Mouse (Mus musculus) embryonic facial prominence, embryonic 14.5 days (tissue): ENCODE measurements around the gene Fggy. TPM values are rescaled to one million over a fixed set of nuclear protein-coding genes. Genes with fewer than 3 reads are reported as not detected.

Source experiments
- ATAC-seq: fragments of 200-750 bp; cut with Nextera tagmentation; 2 replicates; pipeline ENCODE4 v1.8.0; 2017; ENCODE audit warnings: low read depth, moderate number of reproducible peaks, moderate TSS enrichment
- DNase-seq: peaks from one replicate; pipeline ENCODE4 v3.0.0-alpha.2; 2015; ENCODE audit warnings: low spot score
- H3K27ac ChIP-seq: fragments of 300-500 bp; sonication (generic); replicated peaks from 2 replicates; pipeline ENCODE4 v1.5.1; 2014; ENCODE audit warnings: low read depth, mild to moderate bottlenecking, low read length, moderate library complexity
- H3K27me3 ChIP-seq: fragments of 300-500 bp; sonication (generic); replicated peaks from 2 replicates; pipeline ENCODE4 v1.6.1; 2014; ENCODE audit warnings: low read length; ENCODE audit not compliant: control insufficient read depth, insufficient read depth
- H3K36me3 ChIP-seq: fragments of 300-500 bp; sonication (generic); 2 replicates; pipeline ENCODE4 v1.6.1; 2014; ENCODE audit warnings: low read length, mixed read lengths; ENCODE audit not compliant: control insufficient read depth, insufficient read depth
- H3K4me1 ChIP-seq: fragments of 300-500 bp; sonication (generic); 2 replicates; pipeline ENCODE4 v1.6.1; 2014; ENCODE audit warnings: antibody characterized with exemption, low read length; ENCODE audit not compliant: control insufficient read depth, insufficient read depth
- H3K4me2 ChIP-seq: fragments of 300-500 bp; sonication (generic); 2 replicates; pipeline ENCODE4 v1.6.1; 2014; ENCODE audit warnings: low read depth, mild to moderate bottlenecking, low read length, moderate library complexity, mixed read lengths
- H3K4me3 ChIP-seq: fragments of 300-500 bp; sonication (generic); 2 replicates; pipeline ENCODE4 v1.5.1; 2014; ENCODE audit warnings: low read depth, mild to moderate bottlenecking, low read length
- H3K9ac ChIP-seq: fragments of 300-500 bp; sonication (generic); 2 replicates; pipeline ENCODE4 v1.6.1; 2014; ENCODE audit warnings: low read depth, mild to moderate bottlenecking, low read length, moderate library complexity, mixed read lengths
- H3K9me3 ChIP-seq: fragments of 300-500 bp; sonication (generic); 2 replicates; pipeline ENCODE4 v1.6.1; 2016; ENCODE audit warnings: low read length; ENCODE audit not compliant: control insufficient read depth
- WGBS: fragments of 180-500 bp; shearing (Covaris S2); extraction: QIAGEN DNeasy Blood & Tissue Kit; methylation state at CpG from one replicate; pipeline ENCODE4 v1.1.7; 2014; 5-methylcytosine and 5-hydroxymethylcytosine counted together
- polyA plus RNA-seq: library from polyadenylated mRNA; unstranded; fragments of >200 nt; fragmentation: Nextera tagmentation; extraction: Ambion mirVana; gene quantifications from 2 replicates; pipeline ENCODE4 v1.2.1, GENCODE M21; 2014

Fggy gene
- polyA plus RNA-seq, 1 experiment from 2014 or later, result 8.8 TPM

DNA sequence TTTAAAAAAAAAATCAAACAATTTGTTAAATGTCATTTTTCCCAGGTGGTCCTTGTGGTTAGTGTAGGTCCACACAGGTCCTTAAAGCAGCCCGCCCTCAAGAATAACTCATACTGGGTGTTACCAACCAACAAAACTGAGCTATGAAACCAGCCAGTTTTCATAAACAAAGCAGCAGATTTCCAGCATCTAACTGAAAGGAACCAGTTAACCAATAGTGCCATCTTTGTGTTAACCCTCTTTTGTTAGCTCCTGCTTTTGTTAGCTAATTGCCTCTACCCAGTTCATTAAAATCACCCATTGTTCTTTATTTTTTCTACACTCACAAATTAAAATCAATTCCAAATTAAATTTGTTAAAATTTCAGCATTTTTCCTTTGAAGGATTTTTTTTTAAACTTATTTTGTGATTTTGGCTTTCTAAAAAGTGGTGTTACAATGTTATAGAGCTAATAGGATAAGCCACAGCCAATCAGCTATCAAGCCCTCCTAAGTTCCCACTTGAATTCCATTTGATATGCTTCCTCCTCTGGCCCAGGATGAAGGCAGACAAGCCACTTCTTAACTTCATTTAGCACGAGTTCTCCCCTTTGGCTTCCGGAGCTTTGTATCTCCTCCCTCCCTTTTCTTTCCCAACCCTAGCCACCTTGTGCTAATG lies 15.8 kb upstream of the Fggy start:
- Histone ChIP-seq H3K4me1 (no peaks in the 10 kb centered on the region; the same call in 1 of the 2 replicates), H3K4me3 (no peak overlapping the region), H3K27me3 (no peaks in the 10 kb centered on the region), H3K9me3 (no peaks in the 10 kb centered on the region), H3K9ac (no peak overlapping the region), H3K27ac (no peak overlapping the region), H3K36me3 (no peaks in the 10 kb centered on the region), H3K4me2 (no peak overlapping the region)
- no peak for ATAC-seq
- 60% methylated on average over 3 of the region's 3 CpGs for WGBS
- DNase-seq, result no peak

DNA sequence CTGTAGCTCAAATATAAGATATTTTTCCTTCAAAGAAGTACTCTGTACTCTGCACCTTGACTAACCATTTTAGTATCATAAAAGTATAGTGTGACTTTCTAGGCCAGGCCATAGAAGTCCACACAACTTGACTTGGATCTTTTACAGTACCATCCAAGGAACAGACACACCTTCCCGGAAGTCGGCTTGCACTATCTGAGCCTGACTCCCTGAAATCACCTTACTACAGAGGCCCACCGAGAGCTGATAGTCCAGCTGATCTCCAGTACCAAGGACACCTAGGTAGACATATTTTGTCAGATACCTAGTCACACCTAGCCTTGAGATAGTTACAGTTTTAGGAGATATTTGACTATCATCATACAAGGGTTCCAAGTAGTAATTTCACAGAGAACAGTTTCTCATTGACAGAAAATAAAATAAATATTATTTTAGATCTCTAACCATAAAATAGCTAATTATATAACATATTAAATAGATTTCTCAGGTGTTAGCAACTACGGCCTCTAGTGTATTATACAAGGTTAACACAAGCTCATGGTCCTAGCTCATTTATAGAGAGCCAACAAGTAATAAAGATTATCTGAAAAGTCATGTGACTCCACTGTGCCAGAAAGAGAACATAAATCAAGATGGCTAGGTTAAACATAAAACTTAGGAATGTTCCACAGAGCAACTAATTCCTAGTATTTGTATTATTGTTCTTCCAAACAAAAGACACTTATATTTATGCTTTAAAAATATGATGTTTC lies 15.1 kb upstream of the Fggy start:
- H3K9ac ChIP-seq, result no peak overlapping the region
- no peak overlapping the region for H3K4me3 ChIP-seq
- DNase-seq (no peak), ATAC-seq (no peak)
- no peaks in the 10 kb centered on the region for H3K27me3 ChIP-seq
- no peaks in the 10 kb centered on the region for H3K36me3 ChIP-seq
- no peak overlapping the region for H3K4me2 ChIP-seq
- H3K27ac ChIP-seq, result no peak overlapping the region
- H3K4me1 ChIP-seq, result no peaks in the 10 kb centered on the region
- no peaks in the 10 kb centered on the region for H3K9me3 ChIP-seq
- 85% methylated on average over 4 of the region's 4 CpGs for WGBS

DNA sequence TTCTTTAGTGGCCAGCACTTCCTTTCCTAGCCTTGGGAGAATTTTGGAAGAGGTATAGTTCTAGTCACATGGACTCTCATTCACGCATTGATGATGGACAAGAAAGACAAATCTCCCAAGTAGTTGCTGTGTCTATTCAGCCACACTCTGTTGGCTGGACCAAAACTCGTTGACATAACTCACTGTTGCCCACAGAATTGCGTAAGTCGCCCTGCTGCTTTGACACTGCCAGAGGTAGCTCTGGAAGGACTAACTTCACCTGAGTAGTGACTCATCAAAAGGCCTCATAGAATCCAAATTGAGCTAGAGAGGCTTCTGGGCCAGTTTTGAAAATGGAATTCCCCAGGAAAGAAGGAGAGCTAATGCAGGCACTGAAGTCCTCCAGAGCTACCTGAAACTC lies 13.8 kb upstream of the Fggy start:
- ATAC-seq (no peak), DNase-seq (no peak)
- WGBS, result 84% methylated on average over 4 of the region's 4 CpGs
- Histone ChIP-seq H3K27me3 (no peaks in the 10 kb centered on the region), H3K9ac (no peak overlapping the region), H3K4me2 (no peak overlapping the region), H3K36me3 (no peaks in the 10 kb centered on the region), H3K4me3 (no peak overlapping the region), H3K9me3 (no peaks in the 10 kb centered on the region), H3K4me1 (no peaks in the 10 kb centered on the region), H3K27ac (no peak overlapping the region)

DNA sequence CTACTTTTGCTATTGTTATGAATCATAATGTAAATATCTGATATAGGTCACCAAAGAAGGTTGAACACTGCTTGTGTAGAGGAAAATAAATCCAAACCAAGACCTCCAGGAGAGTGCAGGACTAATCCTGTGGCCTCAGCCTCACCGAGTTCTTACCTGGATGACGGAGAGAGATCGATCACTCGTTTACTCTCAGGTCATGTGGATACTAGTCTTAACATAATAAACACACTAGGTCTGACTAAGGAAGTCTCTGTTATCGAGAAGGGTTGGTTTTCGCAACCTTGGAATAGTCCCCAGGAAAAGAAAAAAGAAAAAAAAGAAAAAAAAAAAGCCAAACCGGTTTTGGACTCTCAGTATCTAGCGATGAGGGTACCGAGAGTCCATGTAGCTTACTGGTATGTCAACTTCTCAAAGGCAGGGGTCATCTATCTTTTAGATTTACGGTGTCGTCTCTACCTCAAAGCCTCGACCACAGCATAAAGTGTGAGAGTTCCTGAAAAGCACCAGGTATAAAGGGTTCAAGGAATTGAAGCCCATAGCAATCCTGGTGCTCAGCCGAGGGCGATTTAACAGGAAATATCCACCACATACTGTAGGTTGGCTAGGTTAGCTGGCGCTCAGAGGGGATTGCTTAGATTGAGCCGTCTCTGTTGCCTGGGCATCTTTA lies 509 bp upstream of the Fggy start:
- ATAC-seq (no peak; the same call in none of the 2 replicates), DNase-seq (no peak)
- peak overlapping the region; percentile 67 for H3K4me2 ChIP-seq
- H3K27me3 ChIP-seq, result no peaks in the 10 kb centered on the region
- H3K9me3 ChIP-seq, result no peaks in the 10 kb centered on the region
- WGBS, result 33% methylated on average over 16 of the region's 16 CpGs
- H3K4me1 ChIP-seq, result peaks cover 13% of the 10 kb centered on the region
- peak overlapping the region; percentile 39 for H3K4me3 ChIP-seq
- peak overlapping the region; percentile 83 for H3K27ac ChIP-seq
- H3K36me3 ChIP-seq, result no peaks in the 10 kb centered on the region
- peak overlapping the region; percentile 63 for H3K9ac ChIP-seq

DNA sequence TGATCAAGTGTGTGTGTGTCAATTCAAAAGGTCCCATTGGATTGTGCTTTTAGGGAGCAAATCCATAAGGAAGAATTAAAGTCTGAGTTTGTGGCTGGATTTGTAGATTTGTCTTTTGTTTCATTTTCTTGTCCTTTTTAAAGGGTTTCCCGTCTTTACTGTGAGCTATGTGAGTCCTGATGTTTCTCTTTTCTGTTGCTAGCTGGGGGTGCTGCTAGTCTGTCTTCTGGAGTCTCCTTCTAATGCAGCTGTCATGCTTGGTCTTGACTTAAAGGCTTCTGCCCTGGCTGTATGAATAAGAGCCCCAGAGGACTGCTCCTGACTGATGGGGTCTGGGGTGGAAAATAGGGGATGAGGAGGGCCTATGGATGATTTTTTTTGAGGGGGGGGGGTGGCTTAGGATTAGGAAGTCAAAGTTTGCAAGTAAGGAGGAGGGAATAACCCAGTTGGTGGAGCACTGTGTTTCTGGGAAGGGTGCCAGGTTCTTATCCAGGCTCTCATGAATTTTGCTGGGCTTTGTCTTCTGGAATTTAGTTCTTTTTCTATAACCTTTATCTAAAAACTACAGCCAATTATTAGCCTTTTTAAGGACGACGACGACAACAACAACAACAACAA lies 1.1 kb downstream of the Fggy start:
- Histone ChIP-seq H3K36me3 (no peaks in the 10 kb centered on the region), H3K27ac (peak overlapping the region; percentile 83), H3K4me3 (no peak overlapping the region), H3K27me3 (no peaks in the 10 kb centered on the region), H3K9me3 (no peaks in the 10 kb centered on the region), H3K4me2 (peak overlapping the region; percentile 67; the same call in 1 of the 2 replicates), H3K9ac (no peak overlapping the region), H3K4me1 (peaks cover 13% of the 10 kb centered on the region)
- peak; percentile 76 for DNase-seq
- no peak for ATAC-seq
- WGBS, result 75% methylated on average over 4 of the region's 4 CpGs

DNA sequence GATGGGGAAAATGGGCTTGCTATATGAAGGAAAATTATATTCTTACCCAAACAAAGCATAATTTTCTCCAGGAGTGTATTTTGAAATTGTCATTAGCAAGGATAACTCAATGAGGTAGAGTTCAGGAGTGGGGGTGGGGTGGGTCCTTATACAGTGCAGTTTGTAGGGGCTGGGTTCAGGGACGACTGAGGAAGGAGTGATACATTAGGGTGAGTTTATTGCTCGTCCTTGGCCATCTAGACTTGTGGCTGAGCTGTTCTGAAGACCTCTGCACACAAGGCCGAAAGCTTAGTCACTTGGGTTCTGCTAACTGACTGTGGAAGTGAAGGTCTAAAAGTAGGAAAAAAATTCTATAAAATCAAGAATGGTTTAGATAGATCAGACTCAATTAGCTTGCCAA lies 14.3 kb downstream of the Fggy start:
- Histone ChIP-seq H3K4me3 (no peak overlapping the region), H3K36me3 (no peaks in the 10 kb centered on the region), H3K27ac (no peak overlapping the region), H3K27me3 (no peaks in the 10 kb centered on the region), H3K4me1 (no peaks in the 10 kb centered on the region), H3K9ac (no peak overlapping the region), H3K4me2 (no peak overlapping the region), H3K9me3 (no peaks in the 10 kb centered on the region)
- WGBS, result 82% methylated on average over 3 of the region's 3 CpGs
- DNase-seq (no peak), ATAC-seq (no peak)

DNA sequence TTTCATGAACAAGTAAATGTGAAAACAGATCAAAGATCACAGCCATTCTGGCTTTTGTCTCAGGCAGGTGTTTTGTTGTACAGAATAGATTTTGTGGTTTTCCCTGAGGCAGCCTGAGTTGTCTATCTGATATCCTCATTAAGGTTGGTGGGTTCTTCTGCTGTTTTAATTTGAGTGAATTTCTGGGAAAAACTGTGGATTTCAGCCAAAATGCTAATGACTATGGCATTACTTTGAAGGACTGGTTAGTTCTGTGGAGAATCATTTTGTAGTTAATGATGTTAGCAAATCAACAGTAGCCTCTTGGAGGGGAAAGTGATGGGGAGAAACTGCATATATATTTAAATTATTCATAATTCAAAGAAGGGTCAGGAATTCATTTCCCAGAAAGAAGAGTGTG lies 16.4 kb downstream of the Fggy start:
- Histone ChIP-seq H3K27ac (no peak overlapping the region), H3K4me3 (no peak overlapping the region)

DNA sequence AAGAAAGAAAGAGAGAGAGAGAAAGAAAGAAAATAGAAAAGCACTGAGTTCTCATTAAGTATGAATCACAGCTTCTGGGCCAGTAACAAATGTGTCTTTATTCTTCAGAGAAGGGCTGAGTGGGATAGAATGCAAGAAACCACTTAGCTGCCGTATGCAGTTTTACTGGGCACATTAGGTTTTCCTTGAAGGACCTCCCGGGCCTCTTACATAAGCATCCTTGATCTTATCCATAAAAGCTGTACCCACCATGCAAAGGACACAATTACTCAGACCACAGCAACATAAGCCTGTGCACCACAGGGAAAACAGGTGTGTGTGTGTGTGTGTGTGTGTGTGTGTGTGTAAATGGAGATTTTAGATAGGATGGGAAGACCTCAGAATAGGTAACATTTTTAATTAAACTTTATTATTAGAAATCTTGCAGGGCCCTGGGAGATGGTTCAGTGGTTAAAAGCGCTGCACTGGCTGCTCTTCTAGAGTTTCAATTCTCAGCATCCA lies 18.2 kb downstream of the Fggy start:
- Histone ChIP-seq H3K4me1 (no peaks in the 10 kb centered on the region), H3K4me2 (no peak overlapping the region), H3K9me3 (no peaks in the 10 kb centered on the region), H3K36me3 (no peaks in the 10 kb centered on the region), H3K27me3 (no peaks in the 10 kb centered on the region), H3K9ac (no peak overlapping the region), H3K27ac (no peak overlapping the region), H3K4me3 (no peak overlapping the region)
- 65% methylated on average over 3 of the region's 3 CpGs for WGBS
- ATAC-seq, result no peak
- DNase-seq, result no peak

More for the DNA sequence above, 16.4 kb downstream of the Fggy start:
- H3K4me1 ChIP-seq, result no peaks in the 10 kb centered on the region
- ATAC-seq (no peak), DNase-seq (no peak)
- H3K36me3 ChIP-seq, result no peaks in the 10 kb centered on the region
- H3K4me2 ChIP-seq, result no peak overlapping the region
- no peaks in the 10 kb centered on the region for H3K27me3 ChIP-seq
- H3K9me3 ChIP-seq, result no peaks in the 10 kb centered on the region
- H3K9ac ChIP-seq, result no peak overlapping the region
